Mouse (Mus musculus): ENCODE measurements around the gene Hes5.
A peak's percentile ranks its signal among the peaks of the same experiment; 100 is the strongest.

The Hes5 gene

DNA sequence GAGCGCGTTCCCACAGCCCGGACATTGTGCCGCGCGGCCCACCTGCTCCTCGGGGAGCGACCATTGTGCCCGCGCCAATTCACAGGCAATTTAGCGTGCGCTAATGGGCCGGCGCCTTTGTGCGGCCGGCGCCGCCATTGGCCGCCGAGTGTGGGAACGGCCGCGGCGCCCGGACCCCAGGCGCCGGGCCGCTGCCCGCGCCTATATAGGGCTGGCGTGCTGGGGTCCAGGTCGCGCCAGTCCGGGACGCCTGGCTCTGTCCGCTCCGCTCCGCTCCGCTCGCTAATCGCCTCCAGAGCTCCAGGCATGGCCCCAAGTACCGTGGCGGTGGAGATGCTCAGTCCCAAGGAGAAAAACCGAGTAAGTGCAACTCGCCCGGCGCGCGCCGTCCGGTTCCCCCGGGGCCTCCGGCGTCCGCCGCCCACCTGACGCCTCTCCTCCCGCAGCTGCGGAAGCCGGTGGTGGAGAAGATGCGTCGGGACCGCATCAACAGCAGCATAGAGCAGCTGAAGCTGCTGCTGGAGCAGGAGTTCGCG lies at the start of gene Hes5:
Gene Hes5 (plus strand): TSS at position 234 of the 536 bp plus-strand sequence.
- DNase-seq (ENCODE audit: low spot score), result no peak

- peak; percentile 24 for DNase-seq (ENCODE audit: low spot score)
Measured at GRCm38 (mm10) chr4:154911644-154912043, 49.1 kb upstream of the Hes5 start.

- no peak for DNase-seq (ENCODE audit: low spot score)
Measured at GRCm38 (mm10) chr4:154913845-154914244, 46.9 kb upstream of the Hes5 start.

DNA sequence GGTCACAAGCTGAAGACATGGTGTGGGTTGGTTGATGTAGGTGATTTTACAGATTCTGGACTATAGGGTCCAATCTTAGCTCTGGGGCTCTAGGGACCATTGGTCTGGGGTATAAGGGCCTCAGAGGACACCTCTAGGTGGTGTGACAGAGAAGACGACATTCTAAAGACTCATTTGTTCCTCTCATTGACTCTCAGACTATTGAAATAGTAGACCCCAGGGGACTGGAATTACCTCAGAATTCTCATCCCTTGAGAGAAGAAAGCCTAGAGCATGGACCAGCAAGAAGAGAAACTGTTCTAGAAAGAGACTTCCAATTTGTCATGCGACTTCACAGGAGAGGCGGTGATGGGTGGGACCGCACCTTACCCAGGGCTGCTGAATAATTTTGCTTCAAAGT lies 46.5 kb upstream of the Hes5 start:
- no peak for DNase-seq (ENCODE audit: low spot score)

DNA sequence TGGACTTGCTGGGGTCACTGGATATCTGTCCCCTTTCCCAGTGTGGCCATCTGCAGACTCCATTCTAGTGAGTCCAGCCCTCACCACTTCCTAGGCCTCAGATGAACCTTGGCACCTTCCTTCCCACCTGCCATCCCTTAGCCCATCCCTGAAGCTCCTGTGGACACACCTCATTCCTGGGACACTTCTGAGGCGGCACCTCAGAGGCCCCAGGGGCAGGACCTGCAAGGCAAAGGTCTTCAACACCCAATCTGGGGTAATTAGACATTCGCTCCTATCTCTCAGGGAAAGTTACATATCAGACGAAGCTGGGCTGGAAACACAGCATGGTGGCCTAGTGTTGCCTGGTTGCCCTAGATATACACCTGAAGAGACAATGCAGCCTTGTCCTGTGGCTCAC lies 46.0 kb upstream of the Hes5 start:
- DNase-seq (ENCODE audit: low spot score), result no peak

DNA sequence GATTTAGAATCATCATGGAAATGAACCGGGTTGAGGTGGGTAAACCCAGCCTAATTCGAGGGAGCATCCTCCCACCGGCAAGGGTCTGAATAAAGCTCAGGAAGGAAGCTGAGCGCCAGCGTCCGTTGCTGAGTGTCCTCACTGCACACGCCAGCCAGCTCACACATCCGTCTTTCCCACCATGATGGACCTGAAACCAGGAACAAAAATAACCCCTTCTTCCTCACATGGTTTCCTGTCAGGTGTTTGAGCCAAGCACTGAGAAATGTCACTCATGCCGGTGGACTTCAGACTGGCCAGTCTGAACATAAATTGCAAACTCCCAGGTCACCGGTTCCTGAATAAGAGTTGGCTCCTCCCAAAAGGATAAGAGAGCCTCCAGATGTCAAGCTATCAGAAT lies 45.4 kb upstream of the Hes5 start:
- no peak for DNase-seq (ENCODE audit: low spot score)

DNA sequence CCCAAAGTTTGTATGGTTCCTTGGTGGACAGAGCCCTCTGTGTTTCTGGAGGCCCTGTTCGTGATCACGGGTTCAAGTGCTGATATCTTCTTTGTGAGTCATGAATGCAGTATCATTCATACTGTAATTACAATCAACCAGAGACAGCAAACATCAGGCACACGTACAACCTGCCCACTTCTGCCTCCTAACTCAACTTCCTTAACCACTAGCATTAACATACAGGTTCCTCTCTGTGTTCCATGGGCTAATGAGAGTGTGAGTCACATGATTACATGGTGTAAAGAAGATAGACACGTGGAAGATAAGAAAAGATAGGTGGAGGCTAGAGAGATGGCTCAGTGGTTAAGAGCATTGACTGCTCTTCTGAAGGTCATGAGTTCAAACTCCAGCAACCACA lies 44.1 kb upstream of the Hes5 start:
- no peak for DNase-seq (ENCODE audit: low spot score)

- DNase-seq (ENCODE audit: low spot score), result no peak
Measured at GRCm38 (mm10) chr4:154922291-154922690, 38.4 kb upstream of the Hes5 start.

DNA sequence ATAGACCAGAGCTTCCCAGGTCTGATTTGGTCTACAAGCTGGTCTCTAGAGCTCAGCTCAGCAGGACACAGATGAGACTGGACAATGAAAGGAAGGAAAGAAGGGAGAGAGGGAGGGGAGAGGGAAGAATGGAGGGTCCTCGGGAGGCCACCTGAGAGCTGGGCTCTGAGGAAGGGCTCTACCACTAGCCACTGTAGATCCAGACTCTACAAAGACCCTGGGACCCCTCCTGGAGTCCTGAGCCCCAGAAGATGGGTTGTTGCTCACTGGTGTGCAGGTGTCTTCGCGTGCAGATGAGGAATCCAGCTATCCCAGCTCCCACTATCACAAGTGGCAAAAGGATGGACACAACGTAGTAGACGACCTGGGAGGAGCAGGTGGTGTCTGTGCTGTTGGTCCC lies 37.8 kb upstream of the Hes5 start:
- DNase-seq (ENCODE audit: low spot score), result no peak

DNA sequence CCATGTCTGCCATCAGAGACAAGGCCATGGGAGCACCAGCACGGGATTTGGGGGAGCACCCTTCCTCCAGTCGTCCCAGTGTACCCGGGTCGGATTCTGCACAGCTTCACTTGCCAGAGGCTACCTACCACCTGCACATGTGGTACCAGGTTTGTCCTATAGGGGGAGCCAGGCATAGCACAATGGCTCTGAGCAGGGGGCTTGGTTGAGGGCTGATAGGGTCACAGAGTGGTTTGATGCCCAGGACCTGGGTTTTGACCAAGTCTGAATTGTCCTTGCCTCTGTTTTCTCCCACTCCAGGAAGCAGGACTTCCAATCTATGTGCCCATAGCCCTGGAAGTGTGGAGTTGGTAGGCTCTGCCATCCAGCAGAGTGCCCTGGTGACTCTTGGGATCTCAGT lies 35.3 kb upstream of the Hes5 start:
- DNase-seq (ENCODE audit: low spot score), result peak; percentile 53

GRCm38 (mm10) chr4:154926969-154927898 lies 33.5 kb upstream of the Hes5 start:
- DNase-seq (ENCODE audit: low spot score), result no peak

DNA sequence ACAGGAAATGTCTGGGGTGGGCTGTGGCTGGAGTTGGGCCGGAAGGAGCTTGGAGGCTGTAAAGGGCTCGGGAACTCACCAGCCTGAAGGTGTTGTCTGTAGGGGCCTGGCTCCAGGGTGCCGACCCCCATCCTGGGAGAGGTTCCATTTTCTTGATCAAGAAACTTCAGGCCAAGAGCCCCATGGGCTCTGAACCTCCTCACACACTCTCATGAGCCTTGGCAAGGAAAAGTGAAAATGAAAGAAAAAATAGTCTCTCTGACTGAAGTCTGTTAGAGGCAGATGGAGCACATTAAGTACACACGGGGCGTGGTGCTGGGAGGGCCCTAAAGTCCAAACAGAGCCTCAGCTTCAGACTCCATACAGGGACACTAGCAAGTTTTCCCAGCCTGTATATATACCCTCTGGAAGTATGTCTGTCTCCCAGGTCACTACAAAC lies 32.8 kb upstream of the Hes5 start:
- DNase-seq (ENCODE audit: low spot score), result peak; percentile 55

DNA sequence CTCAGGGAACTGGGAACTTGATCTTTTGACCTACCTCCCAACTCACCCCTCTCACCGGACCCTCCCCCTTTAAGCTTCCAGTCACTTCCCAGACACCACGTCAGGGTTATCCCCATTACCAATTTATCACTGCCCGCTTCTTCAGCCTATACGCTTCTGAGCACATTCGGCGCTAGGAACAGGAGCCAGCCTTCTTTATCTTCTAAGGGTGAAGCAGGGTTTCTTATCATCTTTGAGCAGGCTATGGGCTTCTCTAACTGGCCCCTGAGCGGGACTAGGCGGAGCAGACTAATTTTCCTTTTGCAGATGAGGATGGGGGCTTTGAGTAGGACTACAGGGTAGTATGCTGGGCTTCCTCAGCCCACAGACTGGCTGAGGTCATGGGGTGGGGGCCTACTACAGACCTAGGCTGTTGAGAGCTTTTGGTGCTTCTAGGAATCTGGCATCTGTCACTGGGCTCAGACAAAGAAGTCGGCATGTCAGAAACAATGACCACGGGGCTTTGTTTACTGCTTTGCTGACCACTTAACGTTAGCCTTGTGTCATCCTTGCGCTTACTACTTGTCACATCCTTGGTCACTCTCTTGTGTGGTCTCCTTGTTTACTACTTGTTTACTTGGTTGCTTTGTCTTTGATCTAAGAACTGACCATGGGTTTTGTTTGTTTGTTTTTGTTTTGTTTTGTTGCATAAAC lies 32.2 kb upstream of the Hes5 start, which contains the start of gene Tnfrsf14:
Gene Tnfrsf14 (minus strand): TSS at position 169 of the 693 bp plus-strand sequence.
- DNase-seq (ENCODE audit: low spot score), result peak; percentile 62

- DNase-seq (ENCODE audit: low spot score), result peak; percentile 60
Measured at GRCm38 (mm10) chr4:154929088-154929660, 31.5 kb upstream of the Hes5 start.

DNA sequence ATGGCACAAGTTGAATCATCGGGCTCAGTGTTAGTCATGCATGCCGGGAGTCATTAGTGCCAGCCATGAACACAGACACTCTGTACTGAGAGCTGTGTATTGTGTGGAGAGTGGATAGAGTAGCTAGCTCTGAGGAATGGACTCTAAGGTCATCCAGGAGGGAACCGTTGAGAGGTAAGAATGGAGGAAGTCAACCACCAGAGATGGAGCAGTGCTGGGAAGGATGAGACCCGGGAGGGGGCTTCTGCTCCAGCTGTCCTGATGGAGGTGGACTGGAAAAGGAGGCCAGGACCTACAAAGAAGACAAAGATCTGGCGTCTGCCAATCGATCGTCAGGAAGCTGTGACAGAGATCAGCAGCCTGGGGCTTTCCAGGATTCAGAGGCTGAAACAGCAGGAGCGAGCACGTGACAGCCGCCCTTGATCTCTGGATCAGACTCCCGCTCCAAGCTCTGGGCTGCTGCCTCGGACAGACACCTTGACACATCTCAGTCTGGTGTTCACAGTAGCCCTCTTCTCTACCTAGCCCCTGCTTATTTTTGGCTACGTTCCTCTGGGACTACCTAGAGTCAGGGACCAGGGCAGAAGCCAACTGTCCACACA lies 27.3 kb upstream of the Hes5 start:
- DNase-seq (ENCODE audit: low spot score), result peak; percentile 0

- no peak for DNase-seq (ENCODE audit: low spot score)
Measured at GRCm38 (mm10) chr4:154934800-154935199, 25.9 kb upstream of the Hes5 start.

DNA sequence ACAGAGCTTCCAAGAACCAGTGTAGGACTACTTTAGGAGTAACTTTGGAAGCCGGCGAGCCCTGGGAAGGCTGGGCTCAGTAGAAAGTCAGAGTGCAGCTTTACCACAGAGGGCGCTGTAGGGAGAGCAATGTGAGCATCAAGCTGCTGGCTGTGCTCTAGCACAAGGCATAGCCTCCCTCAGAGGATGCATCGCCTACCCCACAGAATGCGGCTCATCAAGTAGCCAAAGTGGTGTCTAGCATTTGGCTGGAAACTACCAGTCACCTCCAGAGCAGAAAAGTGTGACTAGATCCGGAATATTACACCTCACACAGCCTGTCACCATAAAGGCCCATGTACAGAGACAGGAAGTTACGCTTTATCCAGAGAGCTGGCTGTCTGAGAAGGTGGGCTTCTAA lies 24.9 kb upstream of the Hes5 start:
- DNase-seq (ENCODE audit: low spot score), result peak; percentile 6

GRCm38 (mm10) chr4:154936542-154937255 lies 24.0 kb upstream of the Hes5 start:
- DNase-seq (ENCODE audit: low spot score), result peak; percentile 13

DNA sequence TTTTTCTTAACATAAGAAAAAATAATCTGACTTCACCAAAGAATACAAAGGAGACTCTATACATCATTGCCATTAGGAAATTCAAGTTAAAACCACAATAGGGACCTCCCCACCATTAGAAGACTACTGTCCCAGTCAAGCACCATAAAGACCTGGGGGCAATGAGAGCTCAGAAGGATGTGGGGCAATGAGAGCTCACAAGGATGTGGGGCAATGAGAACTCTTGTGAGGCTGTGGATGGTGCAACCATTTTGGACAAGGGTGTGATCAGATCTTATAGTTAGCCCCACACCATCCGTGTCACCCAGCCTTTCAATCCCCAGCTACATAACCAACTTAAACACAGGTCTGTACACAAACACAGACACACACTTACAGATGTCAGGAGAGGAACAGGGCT lies 23.0 kb upstream of the Hes5 start:
- peak; percentile 0 for DNase-seq (ENCODE audit: low spot score)

GRCm38 (mm10) chr4:154940156-154940555 lies 20.6 kb upstream of the Hes5 start:
- DNase-seq (ENCODE audit: low spot score), result no peak

- peak; percentile 19 for DNase-seq (ENCODE audit: low spot score)
Measured at GRCm38 (mm10) chr4:154941831-154942230, 18.9 kb upstream of the Hes5 start.

Measured in spleen, adult 12 weeks (tissue).